Mouse (Mus musculus) C2C12 (cell line): Measurements from ENCODE around the gene Gpat2. TPM values are rescaled to one million over a fixed set of nuclear protein-coding genes. Genes with fewer than 3 reads are reported as not detected.
A peak's percentile ranks its signal among the peaks of the same experiment; 100 is the strongest.

Experiments used
- H3K27me3 ChIP-seq: one replicate; pipeline ENCODE4 v1.6.1; 2011; ENCODE audit not compliant: control insufficient read depth, insufficient read depth, insufficient read length
- H3K36me3 ChIP-seq: one replicate; pipeline ENCODE4 v1.6.1; 2011; ENCODE audit not compliant: control insufficient read depth, insufficient read depth
- H3K4me3 ChIP-seq: one replicate; pipeline ENCODE4 v1.5.1; 2011; ENCODE audit warnings: mild to moderate bottlenecking, control low read depth; ENCODE audit not compliant: poor library complexity, insufficient read depth, severe bottlenecking
- H3K79me2 ChIP-seq: one replicate; pipeline ENCODE4 v1.6.1; 2011; ENCODE audit not compliant: control insufficient read depth, insufficient read depth
- H3K79me3 ChIP-seq: one replicate; pipeline ENCODE4 v1.6.1; 2011; ENCODE audit warnings: low read depth, control low read depth
- H3ac ChIP-seq: one replicate; pipeline ENCODE3; 2011; ENCODE audit warnings: low read depth; ENCODE audit not compliant: control insufficient read depth, insufficient read length
- CEBPB ChIP-seq: IDR thresholded peaks from one replicate; pipeline ENCODE4 v1.6.1; 2011; ENCODE audit warnings: low read depth, mild to moderate bottlenecking, control low read depth, moderate library complexity
- CTCF ChIP-seq: IDR thresholded peaks from one replicate; pipeline ENCODE4 v1.5.1; 2011; ENCODE audit not compliant: control insufficient read depth, insufficient read depth, insufficient read length
- FOSL1 ChIP-seq: IDR thresholded peaks from one replicate; pipeline ENCODE4 v1.8.0; 2011; ENCODE audit warnings: mild to moderate bottlenecking, low read length; ENCODE audit not compliant: poor library complexity, insufficient read depth, severe bottlenecking
- MAX ChIP-seq: IDR thresholded peaks from one replicate; pipeline ENCODE4 v1.6.1; 2011; ENCODE audit warnings: mild to moderate bottlenecking, control low read depth
- MYOD1 ChIP-seq: IDR thresholded peaks from one replicate; pipeline ENCODE4 v1.6.1; 2011; ENCODE audit warnings: low read depth; ENCODE audit not compliant: control insufficient read depth, insufficient read length
- MYOG ChIP-seq: IDR thresholded peaks from one replicate; pipeline ENCODE4 v1.6.1; 2011; ENCODE audit not compliant: control insufficient read depth, insufficient read length; ENCODE audit errors: extremely low read depth
- USF1 ChIP-seq: IDR thresholded peaks from one replicate; pipeline ENCODE4 v1.6.1; 2011; ENCODE audit warnings: low read depth, mild to moderate bottlenecking, control low read depth, moderate library complexity
- polyA plus RNA-seq: library from polyadenylated mRNA; unstranded; fragments of >200 nt; fragmentation: generic; extraction: Trizol; gene quantifications from one replicate; pipeline ENCODE4 v1.2.1, GENCODE M21; 2012; ENCODE audit warnings: missing spikeins

Gene Gpat2
- polyA plus RNA-seq, 1 experiment, result 0.02 TPM

DNA sequence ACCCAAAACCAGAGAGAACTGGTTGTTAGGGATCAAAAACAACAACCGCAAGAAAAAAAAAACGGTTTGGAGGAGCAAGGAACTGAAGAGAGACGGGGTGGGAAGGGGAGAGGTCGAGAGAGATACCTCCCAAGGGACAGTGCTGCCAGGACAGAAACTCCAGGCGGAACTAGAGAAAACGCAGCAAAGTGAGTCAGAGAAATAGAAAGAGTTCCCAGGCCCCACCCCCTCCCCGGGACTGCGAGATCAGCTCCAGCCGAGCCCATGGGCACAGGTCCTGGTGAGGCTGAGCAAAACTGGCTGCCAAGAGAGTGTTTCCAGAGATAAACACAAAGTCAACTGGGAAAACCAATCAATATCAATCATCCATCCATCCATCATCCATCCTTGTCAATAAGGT, 36.4 kb downstream of the Gpat2 start:
- no peak overlapping the region for H3K4me3 ChIP-seq
- TF ChIP-seq MAX (no peak), CEBPB (no peak), CTCF (no peak), USF1 (no peak), FOSL1 (no peak), MYOD1 (no peak), MYOG (no peak)
- H3ac ChIP-seq, result no peak overlapping the region
- H3K79me3 ChIP-seq, result no peaks in the 10 kb centered on the region
- no peaks in the 10 kb centered on the region for H3K79me2 ChIP-seq
- no peaks in the 10 kb centered on the region for H3K36me3 ChIP-seq
- peaks cover 51% of the 10 kb centered on the region for H3K27me3 ChIP-seq

GRCm38 (mm10) chr2:127462314-127462713, 37.3 kb downstream of the Gpat2 start:
- no peak overlapping the region for H3K4me3 ChIP-seq
- TF ChIP-seq CTCF, result peak; percentile 57
- TF ChIP-seq USF1, result no peak
- peaks cover 51% of the 10 kb centered on the region for H3K27me3 ChIP-seq
- no peaks in the 10 kb centered on the region for H3K36me3 ChIP-seq
- no peak overlapping the region for H3ac ChIP-seq
- H3K79me3 ChIP-seq, result no peaks in the 10 kb centered on the region
- no peaks in the 10 kb centered on the region for H3K79me2 ChIP-seq

DNA sequence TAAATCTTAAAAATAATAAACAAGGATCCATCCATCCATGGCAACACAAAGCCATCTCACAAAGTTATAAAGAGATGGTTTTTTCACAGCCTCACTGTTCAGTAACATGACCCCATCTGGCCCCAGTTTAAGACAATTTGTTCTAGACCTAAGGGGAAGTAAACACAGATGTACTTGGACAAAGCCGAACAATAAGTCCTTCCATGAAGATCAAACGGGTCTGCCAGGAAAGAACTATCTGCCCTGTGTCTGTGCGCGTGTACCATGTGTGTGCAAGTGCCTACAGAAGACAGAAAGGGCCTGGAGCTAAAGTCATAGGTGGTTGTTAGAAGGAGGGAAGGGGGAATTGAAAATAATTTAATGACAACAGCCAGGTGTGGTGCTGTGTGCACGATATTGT, 45.2 kb downstream of the Gpat2 start:
- Histone ChIP-seq H3K27me3 (peaks cover 52% of the 10 kb centered on the region), H3K36me3 (no peaks in the 10 kb centered on the region), H3K79me2 (no peaks in the 10 kb centered on the region), H3K4me3 (no peak overlapping the region), H3K79me3 (no peaks in the 10 kb centered on the region), H3ac (no peak overlapping the region)
- TF ChIP-seq CTCF, result no peak
- no peak for TF ChIP-seq MYOG
- TF ChIP-seq MAX, result no peak
- TF ChIP-seq CEBPB, result no peak
- TF ChIP-seq MYOD1, result no peak
- no peak for TF ChIP-seq USF1
- no peak for TF ChIP-seq FOSL1

DNA sequence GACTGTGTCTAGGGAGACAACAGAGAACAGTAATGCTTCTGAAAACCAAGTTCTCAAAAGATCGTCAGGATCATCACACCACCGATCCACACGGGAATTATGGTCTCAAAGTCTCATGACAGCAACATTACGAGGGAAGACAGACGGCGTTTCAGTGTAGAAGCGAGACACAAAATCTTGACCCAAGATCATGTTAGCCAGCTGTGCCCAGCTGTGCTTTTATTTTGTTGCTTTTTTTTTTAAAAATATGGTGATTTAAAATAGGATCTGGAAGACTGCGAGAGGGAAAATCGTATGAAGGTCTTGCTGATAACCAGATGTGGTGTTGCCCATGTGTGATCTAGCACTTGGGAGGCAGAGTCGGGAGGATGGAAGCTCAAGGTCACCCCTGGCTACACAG, 45.7 kb downstream of the Gpat2 start:
- Histone ChIP-seq H3K79me2 (no peaks in the 10 kb centered on the region), H3ac (no peak overlapping the region), H3K4me3 (no peak overlapping the region), H3K79me3 (no peaks in the 10 kb centered on the region), H3K36me3 (no peaks in the 10 kb centered on the region), H3K27me3 (peaks cover 49% of the 10 kb centered on the region)
- TF ChIP-seq MYOG, result no peak
- TF ChIP-seq CTCF, result no peak
- no peak for TF ChIP-seq MAX
- no peak for TF ChIP-seq FOSL1
- TF ChIP-seq MYOD1, result no peak
- TF ChIP-seq USF1, result no peak
- no peak for TF ChIP-seq CEBPB

- Histone ChIP-seq H3K79me3 (no peaks in the 10 kb centered on the region), H3K27me3 (peaks cover 44% of the 10 kb centered on the region), H3K79me2 (no peaks in the 10 kb centered on the region), H3K4me3 (no peak overlapping the region), H3ac (no peak overlapping the region), H3K36me3 (no peaks in the 10 kb centered on the region)
- TF ChIP-seq MAX, result no peak
- no peak for TF ChIP-seq MYOG
- TF ChIP-seq CTCF, result no peak
- no peak for TF ChIP-seq FOSL1
- TF ChIP-seq CEBPB, result no peak
- no peak for TF ChIP-seq MYOD1
- no peak for TF ChIP-seq USF1
These were observed 46.3 kb downstream of the Gpat2 start for GRCm38 (mm10) chr2:127471281-127471680.

DNA sequence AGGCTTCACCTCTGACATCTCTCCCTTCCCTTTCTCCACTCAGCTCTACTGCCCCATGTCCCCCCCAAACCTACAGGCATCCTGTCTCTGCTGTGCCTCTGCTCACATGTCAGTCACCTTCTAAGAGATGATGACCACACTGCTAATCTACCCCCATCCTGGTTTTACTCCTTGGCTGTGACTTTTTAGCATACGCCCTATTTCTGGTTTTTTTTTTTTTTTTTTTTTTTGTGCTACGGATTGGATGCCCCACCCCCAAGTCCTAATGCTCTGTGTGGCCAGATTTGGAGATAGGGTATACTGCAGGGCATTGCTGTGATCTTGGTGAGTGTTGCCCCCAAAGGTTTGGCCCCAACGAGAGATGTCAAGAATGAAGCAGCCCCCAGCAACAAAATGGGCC, 47.3 kb downstream of the Gpat2 start:
- Histone ChIP-seq H3ac (no peak overlapping the region), H3K79me2 (no peaks in the 10 kb centered on the region), H3K4me3 (no peak overlapping the region), H3K36me3 (no peaks in the 10 kb centered on the region), H3K27me3 (peaks cover 41% of the 10 kb centered on the region), H3K79me3 (no peaks in the 10 kb centered on the region)
- no peak for TF ChIP-seq CTCF

GRCm38 (mm10) chr2:127479210-127479609, 54.2 kb downstream of the Gpat2 start:
- Histone ChIP-seq H3K4me3 (no peak overlapping the region), H3K79me3 (no peaks in the 10 kb centered on the region), H3K36me3 (no peaks in the 10 kb centered on the region), H3K27me3 (peaks cover 23% of the 10 kb centered on the region), H3K79me2 (no peaks in the 10 kb centered on the region), H3ac (no peak overlapping the region)
- no peak for TF ChIP-seq MYOG
- TF ChIP-seq MAX, result no peak
- no peak for TF ChIP-seq FOSL1
- no peak for TF ChIP-seq CEBPB
- no peak for TF ChIP-seq MYOD1
- TF ChIP-seq CTCF, result no peak
- no peak for TF ChIP-seq USF1
